Mouse (Mus musculus): Measurements from ENCODE around the gene Clasrp. TPM values are rescaled to one million over a fixed set of nuclear protein-coding genes. Genes with fewer than 3 reads are reported as not detected.

Clasrp gene
- 3.5 TPM for polyA plus RNA-seq (2014; fragmentation: Illumina TruSeq; extraction: RNeasy Lipid Tissue Mini Kit (QIAGEN cat#74804); ENCODE audit: low replicate concordance)

DNA sequence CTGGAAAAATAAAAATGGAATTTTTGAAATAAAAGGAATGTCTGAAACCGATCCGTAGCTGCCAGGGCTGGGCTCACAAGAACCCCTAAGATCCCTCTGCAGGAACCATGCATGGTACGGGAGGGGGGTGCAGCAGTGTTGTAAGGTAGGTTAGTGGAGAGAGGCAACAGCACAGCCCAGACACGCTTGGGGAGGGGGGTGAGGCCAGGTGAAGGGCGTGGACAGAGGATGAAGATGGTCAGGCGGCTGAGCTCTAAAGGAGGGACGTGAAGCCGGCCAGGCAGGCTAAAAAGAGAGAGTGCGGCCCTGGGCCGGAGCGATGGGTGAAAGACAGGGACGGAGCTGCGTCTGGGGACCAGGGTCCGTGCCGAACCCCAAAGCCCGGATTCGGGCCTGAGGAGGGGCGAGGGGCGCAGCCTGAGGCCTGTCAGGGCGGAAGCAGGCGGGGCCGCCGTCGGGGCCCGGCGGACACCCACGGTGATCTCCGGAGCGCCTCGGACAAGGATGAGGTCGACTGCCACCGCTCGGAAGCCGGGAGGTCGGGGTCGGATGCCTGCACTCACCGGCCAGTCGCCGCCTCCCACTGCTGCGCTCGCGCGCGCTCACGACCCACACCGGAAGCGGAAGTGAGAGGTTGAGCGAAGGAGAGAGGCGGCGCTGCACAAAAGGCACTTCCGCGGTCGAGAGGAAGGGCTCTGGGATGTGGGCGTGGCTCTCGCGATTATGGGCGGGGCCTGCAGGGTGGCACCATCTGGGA lies at the start of gene Clasrp:
Clasrp (minus strand) TSS at position 638 of the 757 bp plus-strand sequence.

DNA sequence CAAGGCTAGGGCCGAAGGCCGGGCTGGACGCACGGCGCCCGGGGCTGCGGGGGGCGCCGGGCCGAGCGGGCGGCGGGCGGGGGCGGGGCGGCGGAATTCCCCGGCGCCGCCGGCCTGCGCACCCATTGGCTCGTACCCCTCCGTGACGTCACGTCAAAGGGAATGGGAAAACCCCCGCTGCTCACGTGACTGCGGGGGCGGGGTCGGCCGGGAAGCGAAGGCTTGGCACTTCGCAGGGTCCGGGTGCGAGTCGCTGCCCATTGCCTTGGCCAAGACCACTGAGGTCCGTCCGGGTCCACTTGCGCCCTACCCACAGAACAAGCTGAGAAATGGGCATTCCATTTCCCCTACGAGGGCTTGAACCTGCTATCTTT lies 25.1 kb upstream of the Clasrp start, which contains the start of gene Relb:
Relb (minus strand) TSS at position 78 of the 374 bp plus-strand sequence.

DNA sequence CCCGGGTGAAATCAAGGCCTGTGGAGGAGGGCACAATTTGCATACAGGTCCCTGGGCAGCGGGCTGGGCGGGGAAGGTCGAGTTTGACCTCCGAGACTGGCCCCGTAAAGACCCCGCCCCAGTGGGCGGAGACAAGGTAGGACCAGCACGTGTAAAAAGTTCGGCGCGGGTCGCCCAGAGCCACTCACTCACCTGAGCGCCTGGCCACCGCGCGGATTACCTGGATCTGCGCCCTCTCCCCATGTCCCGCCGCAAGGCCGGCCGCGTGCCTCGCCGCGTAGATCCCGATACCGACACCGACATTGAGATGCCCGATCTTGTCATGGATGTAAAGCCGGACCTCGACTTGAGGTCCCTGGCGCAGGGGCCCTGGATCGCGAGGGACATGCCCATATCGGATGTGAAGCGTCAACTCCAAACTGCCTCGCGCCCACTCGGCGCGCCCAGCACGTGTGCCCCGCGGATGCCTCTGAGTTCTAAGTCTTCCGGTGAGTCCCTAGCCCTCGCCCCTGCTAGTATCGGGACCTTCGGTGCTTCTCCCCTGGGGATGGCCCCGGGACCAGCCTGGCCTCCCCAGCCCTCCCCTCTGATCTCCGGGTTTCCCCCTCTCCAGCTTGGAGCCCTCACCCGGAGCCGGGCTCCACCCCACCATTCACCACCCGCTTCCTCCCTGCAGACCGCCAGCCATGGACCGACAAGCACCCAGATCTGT lies 27.0 kb downstream of the Clasrp start, which contains the start of the genes Zfp296 and Gemin7:
Zfp296 (plus strand) TSS at position 147 of the 712 bp plus-strand sequence.
Gemin7 (minus strand) TSS at position 455 of the 712 bp plus-strand sequence.

DNA sequence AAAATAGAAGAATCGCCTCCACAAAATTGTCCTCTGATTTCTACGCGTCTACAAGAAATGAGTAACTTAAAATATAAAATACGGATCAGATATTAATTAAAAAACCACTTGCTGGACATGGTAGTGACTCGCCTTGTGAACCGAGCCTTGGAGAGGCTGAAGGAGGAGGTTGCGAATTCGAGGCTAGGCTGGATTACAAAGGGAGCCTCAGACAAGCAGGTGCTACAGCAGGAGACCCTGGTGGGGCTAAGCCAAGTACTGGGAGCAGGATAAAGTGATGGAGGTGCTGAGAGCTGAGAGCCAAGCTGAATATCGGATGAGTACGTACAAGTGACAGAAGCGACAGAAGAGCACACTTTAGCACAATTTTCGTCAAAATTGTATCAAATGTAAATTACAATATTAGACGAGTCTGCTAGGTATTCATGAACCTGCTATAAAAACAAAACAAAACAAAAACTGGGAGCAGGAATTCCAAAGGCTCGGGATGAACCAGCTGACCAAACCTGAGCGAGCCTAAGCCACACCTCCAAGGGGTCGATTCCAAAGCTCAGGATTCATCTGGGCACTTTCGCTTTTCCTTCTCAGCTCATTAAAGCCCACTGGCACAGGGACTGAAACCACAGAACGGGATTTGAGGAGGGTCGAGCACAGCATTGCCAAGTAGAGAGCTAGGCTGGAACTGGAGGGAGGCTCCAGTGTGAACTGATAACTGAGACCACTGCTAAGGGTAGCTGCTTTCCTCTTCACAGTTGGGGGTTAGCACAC lies 41.5 kb downstream of the Clasrp start, which contains the start of gene Ppp1r37:
Ppp1r37 (minus strand) TSS at position 434 of the 768 bp plus-strand sequence.

Other genes starting within 250 kb of the Clasrp start
- gene Cd3eap, start 245.0 kb downstream of the Clasrp start, polyA plus RNA-seq (2014; fragmentation: Illumina TruSeq; extraction: RNeasy Lipid Tissue Mini Kit (QIAGEN cat#74804); ENCODE audit: low replicate concordance): 0.26 TPM
- not detected for gene Ppp1r13l, start 244.7 kb downstream of the Clasrp start, polyA plus RNA-seq (2014; fragmentation: Illumina TruSeq; extraction: RNeasy Lipid Tissue Mini Kit (QIAGEN cat#74804); ENCODE audit: low replicate concordance)
- gene Ercc2, start 222.5 kb downstream of the Clasrp start, polyA plus RNA-seq (2014; fragmentation: Illumina TruSeq; extraction: RNeasy Lipid Tissue Mini Kit (QIAGEN cat#74804); ENCODE audit: low replicate concordance): not detected
- not detected for gene Klc3, start 200.4 kb downstream of the Clasrp start, polyA plus RNA-seq (2014; fragmentation: Illumina TruSeq; extraction: RNeasy Lipid Tissue Mini Kit (QIAGEN cat#74804); ENCODE audit: low replicate concordance)
- gene Ckm, start 199.7 kb downstream of the Clasrp start, polyA plus RNA-seq (2014; fragmentation: Illumina TruSeq; extraction: RNeasy Lipid Tissue Mini Kit (QIAGEN cat#74804); ENCODE audit: low replicate concordance): not detected
- gene Mark4, start 145.7 kb downstream of the Clasrp start, polyA plus RNA-seq (2014; fragmentation: Illumina TruSeq; extraction: RNeasy Lipid Tissue Mini Kit (QIAGEN cat#74804); ENCODE audit: low replicate concordance): 0.19 TPM
- not detected for gene Exoc3l2, start 141.2 kb downstream of the Clasrp start, polyA plus RNA-seq (2014; fragmentation: Illumina TruSeq; extraction: RNeasy Lipid Tissue Mini Kit (QIAGEN cat#74804); ENCODE audit: low replicate concordance)
- 3.4 TPM for gene Bloc1s3, start 96.1 kb downstream of the Clasrp start, polyA plus RNA-seq (2014; fragmentation: Illumina TruSeq; extraction: RNeasy Lipid Tissue Mini Kit (QIAGEN cat#74804); ENCODE audit: low replicate concordance)
- not detected for gene Trappc6a, start 96.1 kb downstream of the Clasrp start, polyA plus RNA-seq (2014; fragmentation: Illumina TruSeq; extraction: RNeasy Lipid Tissue Mini Kit (QIAGEN cat#74804); ENCODE audit: low replicate concordance)
- gene Nkpd1, start 86.6 kb downstream of the Clasrp start, polyA plus RNA-seq (2014; fragmentation: Illumina TruSeq; extraction: RNeasy Lipid Tissue Mini Kit (QIAGEN cat#74804); ENCODE audit: low replicate concordance): not detected
- 0.22 TPM for gene Ppp1r37, start 41.4 kb downstream of the Clasrp start, polyA plus RNA-seq (2014; fragmentation: Illumina TruSeq; extraction: RNeasy Lipid Tissue Mini Kit (QIAGEN cat#74804); ENCODE audit: low replicate concordance)
- not detected for gene Zfp296, start 27.2 kb downstream of the Clasrp start, polyA plus RNA-seq (2014; fragmentation: Illumina TruSeq; extraction: RNeasy Lipid Tissue Mini Kit (QIAGEN cat#74804); ENCODE audit: low replicate concordance)
- gene Gemin7, start 26.9 kb downstream of the Clasrp start, polyA plus RNA-seq (2014; fragmentation: Illumina TruSeq; extraction: RNeasy Lipid Tissue Mini Kit (QIAGEN cat#74804); ENCODE audit: low replicate concordance): 6.5 TPM
- gene Relb, start 25.0 kb upstream of the Clasrp start, polyA plus RNA-seq (2014; fragmentation: Illumina TruSeq; extraction: RNeasy Lipid Tissue Mini Kit (QIAGEN cat#74804); ENCODE audit: low replicate concordance): 3.6 TPM
- 5.2 TPM for gene Clptm1, start 60.5 kb upstream of the Clasrp start, polyA plus RNA-seq (2014; fragmentation: Illumina TruSeq; extraction: RNeasy Lipid Tissue Mini Kit (QIAGEN cat#74804); ENCODE audit: low replicate concordance)
- 21.6 TPM for gene Apoc2, start 73.5 kb upstream of the Clasrp start, polyA plus RNA-seq (2014; fragmentation: Illumina TruSeq; extraction: RNeasy Lipid Tissue Mini Kit (QIAGEN cat#74804); ENCODE audit: low replicate concordance)
- gene Gm44805, start 76.9 kb upstream of the Clasrp start, polyA plus RNA-seq (2014; fragmentation: Illumina TruSeq; extraction: RNeasy Lipid Tissue Mini Kit (QIAGEN cat#74804); ENCODE audit: low replicate concordance): not detected
- not detected for gene Apoc4, start 77.0 kb upstream of the Clasrp start, polyA plus RNA-seq (2014; fragmentation: Illumina TruSeq; extraction: RNeasy Lipid Tissue Mini Kit (QIAGEN cat#74804); ENCODE audit: low replicate concordance)
- gene Apoc1, start 88.2 kb upstream of the Clasrp start, polyA plus RNA-seq (2014; fragmentation: Illumina TruSeq; extraction: RNeasy Lipid Tissue Mini Kit (QIAGEN cat#74804); ENCODE audit: low replicate concordance): not detected
- gene Apoe, start 94.7 kb upstream of the Clasrp start, polyA plus RNA-seq (2014; fragmentation: Illumina TruSeq; extraction: RNeasy Lipid Tissue Mini Kit (QIAGEN cat#74804); ENCODE audit: low replicate concordance): 2.3 TPM
- gene Tomm40, start 111.0 kb upstream of the Clasrp start, polyA plus RNA-seq (2014; fragmentation: Illumina TruSeq; extraction: RNeasy Lipid Tissue Mini Kit (QIAGEN cat#74804); ENCODE audit: low replicate concordance): 0.93 TPM
- gene Nectin2, start 146.0 kb upstream of the Clasrp start, polyA plus RNA-seq (2014; fragmentation: Illumina TruSeq; extraction: RNeasy Lipid Tissue Mini Kit (QIAGEN cat#74804); ENCODE audit: low replicate concordance): 5.7 TPM
- gene Bcam, start 166.5 kb upstream of the Clasrp start, polyA plus RNA-seq (2014; fragmentation: Illumina TruSeq; extraction: RNeasy Lipid Tissue Mini Kit (QIAGEN cat#74804); ENCODE audit: low replicate concordance): not detected
- gene Cblc, start 192.3 kb upstream of the Clasrp start, polyA plus RNA-seq (2014; fragmentation: Illumina TruSeq; extraction: RNeasy Lipid Tissue Mini Kit (QIAGEN cat#74804); ENCODE audit: low replicate concordance): 3.7 TPM
- 1.2 TPM for gene Bcl3, start 218.3 kb upstream of the Clasrp start, polyA plus RNA-seq (2014; fragmentation: Illumina TruSeq; extraction: RNeasy Lipid Tissue Mini Kit (QIAGEN cat#74804); ENCODE audit: low replicate concordance)
- not detected for gene Gm19345, start 247.5 kb upstream of the Clasrp start, polyA plus RNA-seq (2014; fragmentation: Illumina TruSeq; extraction: RNeasy Lipid Tissue Mini Kit (QIAGEN cat#74804); ENCODE audit: low replicate concordance)

Data from small intestine, adult 10 weeks (tissue).